Mouse (Mus musculus): Measurements from ENCODE around the gene Dut. TPM values are rescaled to one million over a fixed set of nuclear protein-coding genes. Genes with fewer than 3 reads are reported as not detected.

Gene Dut
- total and polyA plus RNA-seq, 3 experiments, result 146 to 331 (median 276) TPM

GRCm38 (mm10) chr2:125251781-125252180 lies 4.8 kb downstream of the Dut start:
- TF ChIP-seq CHD1 (IDR thresholded peaks at IDR 0.05; ENCODE audit: low read depth, low read length) (no peak), EP300 (IDR thresholded peaks at IDR 0.05; ENCODE audit: low read depth in 1 of 2, low read length in 2 of 2) (no peak), ZMIZ1 (IDR thresholded peaks at IDR 0.05; ENCODE audit: low read depth, low read length) (no peak), SIN3A (IDR thresholded peaks at IDR 0.05; ENCODE audit: low read length) (no peak), POLR2A (IDR thresholded peaks at IDR 0.05; ENCODE audit: control insufficient read depth in 1 of 2, insufficient read depth in 1 of 2, low read depth in 1 of 2, low read length in 2 of 2, poor library complexity in 1 of 2) (peak in 1 of 2 experiments; percentile 17; a peak in 1 of 4 replicates), MAZ (IDR thresholded peaks at IDR 0.05; ENCODE audit: low read depth, low read length) (no peak), KAT2A (conservative IDR thresholded peaks at IDR 0.05; ENCODE audit: low read depth, low read length) (no peak), CHD2 (IDR thresholded peaks at IDR 0.05; ENCODE audit: low read length) (no peak), MYC (IDR thresholded peaks at IDR 0.05; ENCODE audit: low read depth, low read length) (no peak), ETS1 (IDR thresholded peaks at IDR 0.05; ENCODE audit: low read depth, low read length) (no peak), POLR2AphosphoS2 (IDR thresholded peaks at IDR 0.05; ENCODE audit: low read length) (0 out of 2 replicates have a peak, but pooled peaks have one; percentile 18), HCFC1 (IDR thresholded peaks at IDR 0.05; ENCODE audit: low read depth, low read length) (no peak), MEF2A (IDR thresholded peaks at IDR 0.05; ENCODE audit: extremely low read depth, insufficient replicate concordance, low read depth, low read length, poor library complexity, severe bottlenecking) (no peak), CTCF (IDR thresholded peaks at IDR 0.05 in 2 of 3, conservative IDR thresholded peaks at IDR 0.05 in 1 of 3; ENCODE audit: control insufficient read depth in 1 of 3, insufficient read depth in 1 of 3, low read depth in 2 of 3, low read length in 3 of 3, poor library complexity in 1 of 3, severe bottlenecking in 1 of 3) (peak; percentile 29 to 49 (median 40)), ZKSCAN1 (IDR thresholded peaks at IDR 0.05; ENCODE audit: low read depth, low read length) (no peak), E2F4 (IDR thresholded peaks at IDR 0.05; ENCODE audit: borderline replicate concordance, low read depth, low read length) (no peak)
- peaks cover 0 to 14% of the 10 kb centered on the region in 2 experiments; a peak in 2 of 4 replicates for H3K4me1 ChIP-seq (ENCODE audit: control insufficient read depth in 1 of 2, insufficient read depth in 2 of 2, low read length in 2 of 2)
- no peak overlapping the region for H3K4me3 ChIP-seq (ENCODE audit: control insufficient read depth in 1 of 2, insufficient read depth in 1 of 2, low read depth in 2 of 2, low read length in 2 of 2)
- no peaks in the 10 kb centered on the region for H3K27me3 ChIP-seq (ENCODE audit: control insufficient read depth in 1 of 2, insufficient read depth in 2 of 2, low read length in 2 of 2)
- peak; percentile 49 for DNase-seq (ENCODE audit: low read depth, low spot score)
- peaks cover 41 to 51% of the 10 kb centered on the region in 2 experiments for H3K36me3 ChIP-seq (ENCODE audit: control insufficient read depth in 1 of 2, insufficient read depth in 2 of 2, low read length in 2 of 2)
- H3K27ac ChIP-seq (ENCODE audit: control insufficient read depth, low read depth, low read length), result no peak overlapping the region
- H3K79me2 ChIP-seq (ENCODE audit: control insufficient read depth, insufficient read depth, low read length, poor library complexity), result peaks cover 58% of the 10 kb centered on the region
- no peaks in the 10 kb centered on the region for H3K9me3 ChIP-seq (replicated peaks; ENCODE audit: insufficient read depth, low read length)
- H3K9ac ChIP-seq (ENCODE audit: control insufficient read depth, low read depth, low read length, poor library complexity, severe bottlenecking), result no peak overlapping the region

GRCm38 (mm10) chr2:125252275-125252674 lies 5.3 kb downstream of the Dut start:
- Histone ChIP-seq H3K79me2 (ENCODE audit: control insufficient read depth, insufficient read depth, low read length, poor library complexity) (peaks cover 58% of the 10 kb centered on the region), H3K9me3 (replicated peaks; ENCODE audit: insufficient read depth, low read length) (no peaks in the 10 kb centered on the region), H3K4me1 (ENCODE audit: control insufficient read depth in 1 of 2, insufficient read depth in 2 of 2, low read length in 2 of 2) (peaks cover 0 to 14% of the 10 kb centered on the region in 2 experiments; a peak in 2 of 4 replicates), H3K36me3 (ENCODE audit: control insufficient read depth in 1 of 2, insufficient read depth in 2 of 2, low read length in 2 of 2) (peaks cover 42 to 51% of the 10 kb centered on the region in 2 experiments), H3K27me3 (ENCODE audit: control insufficient read depth in 1 of 2, insufficient read depth in 2 of 2, low read length in 2 of 2) (no peaks in the 10 kb centered on the region), H3K27ac (ENCODE audit: control insufficient read depth, low read depth, low read length) (no peak overlapping the region), H3K4me3 (ENCODE audit: control insufficient read depth in 1 of 2, insufficient read depth in 1 of 2, low read depth in 2 of 2, low read length in 2 of 2) (no peak overlapping the region), H3K9ac (ENCODE audit: control insufficient read depth, low read depth, low read length, poor library complexity, severe bottlenecking) (no peak overlapping the region)
- TF ChIP-seq SIN3A (IDR thresholded peaks at IDR 0.05; ENCODE audit: low read length), result peak; percentile 40
- TF ChIP-seq MAZ (IDR thresholded peaks at IDR 0.05; ENCODE audit: low read depth, low read length), result 0 out of 2 replicates have a peak, but pooled peaks have one; percentile 39
- TF ChIP-seq GATA1 (IDR thresholded peaks at IDR 0.05; ENCODE audit: low read depth, low read length), result 0 out of 2 replicates have a peak, but pooled peaks have one; percentile 15
- TF ChIP-seq SMC3 (IDR thresholded peaks at IDR 0.05; ENCODE audit: low read depth, low read length), result peak; percentile 23
- 0 out of 2 replicates have a peak, but pooled peaks have one; percentile 18 for TF ChIP-seq MYC (IDR thresholded peaks at IDR 0.05; ENCODE audit: low read depth, low read length)
- peak; percentile 43 to 64 (median 51); a peak in 5 of 6 replicates for TF ChIP-seq CTCF (IDR thresholded peaks at IDR 0.05 in 2 of 3, conservative IDR thresholded peaks at IDR 0.05 in 1 of 3; ENCODE audit: control insufficient read depth in 1 of 3, insufficient read depth in 1 of 3, low read depth in 2 of 3, low read length in 3 of 3, poor library complexity in 1 of 3, severe bottlenecking in 1 of 3)
- TF ChIP-seq ZC3H11A (IDR thresholded peaks at IDR 0.05; ENCODE audit: low read depth, low read length), result no peak
- no peak for TF ChIP-seq ZMIZ1 (IDR thresholded peaks at IDR 0.05; ENCODE audit: low read depth, low read length)
- TF ChIP-seq POLR2A (IDR thresholded peaks at IDR 0.05; ENCODE audit: control insufficient read depth in 1 of 2, insufficient read depth in 1 of 2, low read depth in 1 of 2, low read length in 2 of 2, poor library complexity in 1 of 2), result 0 out of 4 replicates have a peak, but pooled peaks of 1 of the 2 experiments have one; percentile 37
- DNase-seq (ENCODE audit: low read depth, low spot score), result peak; percentile 71
